Mouse (Mus musculus) cerebellum, adult (tissue): ENCODE data around the gene Slc7a8.

Experiments used
- ATAC-seq: cut with Nextera tagmentation; 2 replicates; pipeline ENCODE4 v1.9.2; 2017; ENCODE audit warnings: mild to moderate bottlenecking, moderate library complexity, mixed read lengths; ENCODE audit not compliant: insufficient number of reproducible peaks, low FRiP score, low TSS enrichment

Gene Slc7a8

DNA sequence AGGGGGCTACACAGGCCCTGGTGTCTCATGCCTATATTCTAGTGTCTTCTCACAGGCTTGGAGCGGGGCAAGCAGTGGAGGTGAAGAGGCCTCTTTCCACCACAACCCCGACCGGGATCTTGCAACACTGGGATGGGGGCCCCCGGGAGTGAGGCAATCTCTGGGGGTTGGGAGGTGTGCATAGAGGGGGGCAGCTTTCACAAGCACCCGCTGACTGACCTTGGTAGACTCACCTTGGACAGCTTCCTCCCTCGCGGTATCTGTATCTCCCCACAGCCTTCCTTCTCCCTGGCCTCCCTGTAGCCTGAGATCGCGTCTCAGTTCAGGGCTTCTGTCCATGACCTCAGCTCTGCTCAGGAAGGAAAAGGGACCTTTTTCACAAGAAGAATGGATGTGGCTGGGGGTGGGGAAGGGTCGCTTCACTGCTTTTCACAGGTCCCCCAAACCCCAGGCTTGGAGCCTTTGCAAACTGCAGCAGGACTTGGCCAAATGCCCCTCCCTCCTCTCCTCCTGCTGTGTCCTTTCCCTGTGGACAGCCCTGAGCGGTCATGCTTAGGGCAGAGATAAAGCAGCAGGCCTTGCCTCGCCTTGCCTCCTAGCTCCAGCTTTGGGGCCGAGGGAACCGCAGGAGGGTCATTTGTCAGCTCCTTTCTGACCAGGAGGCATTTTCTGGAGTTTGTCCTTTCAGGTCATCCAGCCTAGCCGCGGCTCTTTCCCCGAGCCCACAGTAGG, 75.0 kb downstream of the Slc7a8 start:
- no peak for ATAC-seq

GRCm38 (mm10) chr14:54705844-54706243, 75.9 kb downstream of the Slc7a8 start:
- ATAC-seq = no peak

- no peak for ATAC-seq
These were observed 78.5 kb downstream of the Slc7a8 start for GRCm38 (mm10) chr14:54703207-54703606.

- ATAC-seq = 0 out of 2 replicates have a peak, but pooled peaks have one; percentile 31
These were observed 80.4 kb downstream of the Slc7a8 start for GRCm38 (mm10) chr14:54701298-54701697.

- ATAC-seq = no peak
These were observed 82.2 kb downstream of the Slc7a8 start for GRCm38 (mm10) chr14:54699586-54699985.

DNA sequence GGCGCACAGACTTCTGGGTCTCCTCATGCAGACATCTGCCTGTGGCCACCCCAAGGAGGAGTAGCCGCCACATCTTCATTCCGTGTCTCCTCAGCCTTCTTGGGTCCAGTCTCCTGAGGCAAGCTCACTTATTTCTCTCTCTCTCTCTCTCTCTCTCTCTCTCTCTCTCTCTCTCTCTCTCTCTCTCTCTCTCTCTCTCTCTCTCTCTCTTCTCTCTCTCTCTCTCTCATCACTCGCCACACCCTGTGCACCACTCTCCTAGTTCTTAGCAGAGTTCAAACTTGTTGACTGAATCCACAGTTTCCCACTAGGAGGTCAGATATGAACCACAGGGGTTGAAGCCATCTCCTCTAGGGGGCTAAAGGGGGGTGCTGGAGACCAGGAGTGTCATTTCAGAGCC, 83.0 kb downstream of the Slc7a8 start, which contains the start of gene Gm29776:
Gm29776 (minus strand) TSS at position 101 of the 400 bp plus-strand sequence.
- ATAC-seq = no peak

- ATAC-seq = no peak
These were observed 85.0 kb downstream of the Slc7a8 start for GRCm38 (mm10) chr14:54696752-54697151.

DNA sequence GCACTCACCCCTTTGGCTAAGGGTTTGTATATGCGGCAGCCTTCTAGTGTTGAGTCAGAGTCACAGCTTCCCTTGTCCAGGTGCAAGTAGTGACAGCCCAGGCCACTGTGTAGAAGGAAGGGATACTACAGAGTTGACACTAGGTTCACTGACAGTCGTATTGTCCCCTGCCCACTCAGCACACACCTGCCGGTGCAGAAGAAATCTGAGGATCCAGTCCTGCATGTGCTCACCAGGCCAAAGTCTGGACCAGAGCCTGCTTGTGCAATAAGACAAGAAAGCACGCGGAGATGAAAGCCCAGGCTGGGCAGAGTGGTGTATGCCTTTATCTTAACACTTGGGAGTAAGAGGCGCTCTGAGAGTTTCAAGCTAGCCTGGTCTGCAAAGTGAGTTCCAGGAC, 86.7 kb downstream of the Slc7a8 start:
- no peak for ATAC-seq

GRCm38 (mm10) chr14:54687251-54687650, 94.5 kb downstream of the Slc7a8 start:
- ATAC-seq = no peak

DNA sequence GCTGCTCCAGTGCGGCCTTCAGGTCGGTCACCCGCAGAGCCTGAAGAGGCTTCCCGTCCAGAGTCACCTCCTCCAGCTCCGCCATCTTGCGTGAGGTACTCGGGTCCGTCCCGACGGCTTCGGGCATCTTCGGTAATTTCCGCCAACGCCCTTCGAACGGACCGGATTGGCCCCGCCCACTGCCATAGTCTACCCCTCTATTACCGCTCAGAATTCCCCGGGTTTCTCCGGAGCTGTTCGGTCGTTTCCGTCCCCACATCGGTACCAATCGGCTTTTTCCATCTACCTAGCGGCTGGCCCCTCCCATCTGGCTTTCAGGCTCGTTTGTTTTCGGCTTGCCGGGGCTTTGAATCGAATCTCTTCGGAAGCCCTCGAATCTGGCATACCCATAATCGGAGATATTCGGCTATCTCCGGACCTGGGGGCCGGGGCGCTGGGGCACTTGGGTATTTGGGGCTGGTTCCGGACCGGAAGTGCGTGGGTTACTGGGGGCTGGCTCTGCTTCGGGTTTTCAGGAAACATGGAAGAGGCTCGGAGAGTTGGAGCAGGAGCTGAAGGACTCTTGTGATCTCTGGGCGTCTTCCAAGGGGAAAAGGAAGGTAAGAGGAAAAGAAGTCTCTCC, 95.1 kb downstream of the Slc7a8 start, which contains the start of gene Acin1:
Acin1 (minus strand) TSS at position 410 of the 622 bp plus-strand sequence.
- ATAC-seq = peak; percentile 90

- peak; percentile 74 for ATAC-seq
These were observed 95.7 kb downstream of the Slc7a8 start, which contains the start of gene 1700123O20Rik for GRCm38 (mm10) chr14:54686063-54686521. Gene 1700123O20Rik (plus strand): TSS chr14:54686216.

DNA sequence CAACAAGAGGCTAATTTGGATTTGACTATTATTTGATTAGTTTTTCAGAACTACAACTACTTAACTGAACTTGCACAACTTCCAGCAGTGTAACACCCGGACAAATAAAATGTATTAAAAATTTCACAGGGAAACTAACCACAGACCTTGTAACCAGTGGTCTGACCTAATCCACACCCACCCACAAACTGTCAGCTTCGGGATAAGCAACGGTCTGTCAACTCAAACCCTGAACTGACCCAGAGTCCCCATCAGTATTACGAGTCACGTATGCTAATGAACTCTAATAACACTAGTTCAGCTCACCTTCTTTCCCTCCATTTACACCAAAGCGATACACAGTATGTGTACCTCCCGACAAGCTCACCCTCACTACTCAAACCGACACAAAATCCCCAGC, 96.3 kb downstream of the Slc7a8 start:
- ATAC-seq = no peak

GRCm38 (mm10) chr14:54682396-54682795, 99.3 kb downstream of the Slc7a8 start:
- no peak for ATAC-seq

DNA sequence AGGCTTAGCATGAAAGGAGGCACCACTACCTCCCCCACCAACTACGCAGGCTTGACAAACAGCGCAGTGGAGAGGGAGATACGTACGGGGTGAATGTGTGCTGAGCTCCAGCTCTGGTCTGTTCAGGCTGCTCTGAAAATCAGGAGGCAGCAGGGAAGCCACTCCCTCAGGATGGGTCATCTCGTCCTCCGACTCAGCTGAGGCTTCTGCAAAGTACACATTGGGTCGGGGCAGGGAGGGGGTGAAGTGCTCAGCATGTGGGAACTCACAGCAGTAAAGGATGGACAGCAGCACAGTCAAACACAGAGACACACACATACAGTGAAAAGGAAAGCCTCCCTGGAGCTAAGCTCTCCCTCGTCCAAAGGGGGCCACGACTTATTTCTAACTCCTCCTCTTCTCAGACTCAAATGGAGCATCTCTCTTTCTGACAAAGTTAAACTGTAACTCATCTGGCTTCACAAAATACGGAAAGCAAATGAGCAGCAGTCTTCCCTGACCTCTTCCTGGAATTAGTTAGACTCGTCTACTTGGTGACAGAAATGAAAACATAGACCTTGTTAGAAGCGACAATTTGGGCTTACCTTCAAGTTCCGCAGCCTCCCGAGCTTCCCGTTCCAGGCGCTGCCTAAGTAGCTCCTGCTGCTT, 103.0 kb downstream of the Slc7a8 start:
- no peak for ATAC-seq

DNA sequence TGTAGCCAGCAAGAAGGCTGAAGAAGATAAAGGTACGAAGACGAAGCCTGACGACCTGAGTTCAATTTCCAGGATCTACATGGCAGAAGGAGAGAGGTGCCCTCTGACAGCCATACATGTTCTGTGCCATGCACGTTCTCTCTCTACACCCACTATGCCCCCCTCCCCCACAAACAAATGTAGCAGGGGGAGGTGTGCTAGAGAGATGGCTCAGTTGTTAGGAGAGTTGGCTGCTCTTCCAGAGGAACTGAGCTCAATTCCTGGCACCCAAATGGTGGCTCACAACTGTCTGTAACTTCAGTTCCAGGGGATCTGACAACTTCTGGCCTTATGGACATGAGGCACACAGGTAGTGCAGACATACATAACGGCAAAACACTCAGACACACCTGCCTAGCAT, 105.5 kb downstream of the Slc7a8 start:
- no peak for ATAC-seq

DNA sequence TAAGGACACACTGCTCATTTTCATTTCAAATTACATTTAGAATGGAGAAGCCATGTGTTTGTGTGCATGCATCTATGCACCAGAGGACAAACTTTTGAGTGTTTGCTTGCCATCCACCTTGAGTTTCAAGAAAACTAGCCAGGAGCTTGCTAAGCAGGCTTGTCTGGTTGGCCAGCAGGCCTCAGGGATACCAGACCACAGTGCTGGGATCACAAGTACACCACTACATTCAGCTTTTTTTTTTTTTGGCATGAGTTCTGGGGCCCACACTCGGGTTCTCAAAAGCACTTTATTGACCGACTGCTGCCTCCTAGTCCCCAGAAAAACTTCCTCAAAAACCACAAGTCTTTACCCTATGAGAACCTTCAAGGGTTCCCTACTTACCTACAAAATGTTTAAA, 107.4 kb downstream of the Slc7a8 start:
- ATAC-seq = no peak
